Mouse (Mus musculus) yolk sac, embryonic 10.5 days (tissue): Measurements from ENCODE around the gene Slc17a3.

Experiments
- DNase-seq: peaks from one replicate; pipeline ENCODE4 v3.0.0-alpha.2; 2017; ENCODE audit warnings: low spot score

Gene Slc17a3

GRCm38 (mm10) chr13:23873141-23873540 lies 33.9 kb downstream of the Slc17a3 start:
- DNase-seq = no peak

GRCm38 (mm10) chr13:23879106-23879505 lies 39.9 kb downstream of the Slc17a3 start:
- no peak for DNase-seq

GRCm38 (mm10) chr13:23879636-23880035 lies 40.4 kb downstream of the Slc17a3 start:
- DNase-seq = no peak

- no peak for DNase-seq
Observed at GRCm38 (mm10) chr13:23885540-23885939, 46.3 kb downstream of the Slc17a3 start.

GRCm38 (mm10) chr13:23887026-23887725 lies 47.9 kb downstream of the Slc17a3 start:
- DNase-seq = no peak

- DNase-seq = no peak
Observed at GRCm38 (mm10) chr13:23889011-23889605, 49.9 kb downstream of the Slc17a3 start.

GRCm38 (mm10) chr13:23892592-23893268 lies 53.5 kb downstream of the Slc17a3 start:
- DNase-seq = no peak

- no peak for DNase-seq
Observed at GRCm38 (mm10) chr13:23893269-23893593, 54.0 kb downstream of the Slc17a3 start.

GRCm38 (mm10) chr13:23898242-23898641 lies 59.0 kb downstream of the Slc17a3 start:
- no peak for DNase-seq

- DNase-seq = no peak
Observed at GRCm38 (mm10) chr13:23906906-23907305, 67.7 kb downstream of the Slc17a3 start.

GRCm38 (mm10) chr13:23910121-23910520 lies 70.9 kb downstream of the Slc17a3 start:
- DNase-seq = no peak
